Mouse (Mus musculus) heart, postnatal 0 days (tissue): ENCODE measurements at regions not wholly inside any gene's neighbourhood (a gene's known extent, or its start where the extent isn't known, plus 50 kb on each side); places are given as distances from the start of the nearest gene placed in this dataset.

Experiments
- ATAC-seq: fragments of 200-750 bp; cut with Nextera tagmentation; 2 replicates; pipeline ENCODE4 v1.8.0; 2017; ENCODE audit warnings: low read depth, moderate number of reproducible peaks, moderate library complexity; ENCODE audit not compliant: insufficient read depth
- DNase-seq: peaks from one replicate; pipeline ENCODE4 v3.0.0-alpha.2; 2016; ENCODE audit warnings: low spot score
- H3K27ac ChIP-seq: fragments of 300-500 bp; sonication (generic); 2 replicates; pipeline ENCODE4 v1.5.1; 2014; ENCODE audit warnings: low read depth, mild to moderate bottlenecking
- H3K27me3 ChIP-seq: fragments of 300-500 bp; sonication (generic); 2 replicates; pipeline ENCODE4 v1.6.1; 2014; ENCODE audit warnings: low read length, mixed read lengths; ENCODE audit not compliant: control insufficient read depth, insufficient read depth
- H3K36me3 ChIP-seq: fragments of 300-500 bp; sonication (generic); replicated peaks from 2 replicates; pipeline ENCODE4 v1.6.1; 2014; ENCODE audit warnings: low read length, mixed read lengths; ENCODE audit not compliant: control insufficient read depth, insufficient read depth
- H3K4me1 ChIP-seq: fragments of 300-500 bp; sonication (generic); 2 replicates; pipeline ENCODE4 v1.6.1; 2014; ENCODE audit warnings: antibody characterized with exemption; ENCODE audit not compliant: control insufficient read depth, insufficient read depth
- H3K4me2 ChIP-seq: fragments of 300-500 bp; sonication (generic); 2 replicates; pipeline ENCODE4 v1.6.1; 2014; ENCODE audit warnings: low read depth, mild to moderate bottlenecking, low read length, moderate library complexity
- H3K4me3 ChIP-seq: fragments of 300-500 bp; sonication (generic); 2 replicates; pipeline ENCODE4 v1.5.1; 2014; ENCODE audit warnings: low read depth, low read length
- H3K9ac ChIP-seq: fragments of 300-500 bp; sonication (generic); replicated peaks from 2 replicates; pipeline ENCODE4 v1.6.1; 2014; ENCODE audit warnings: low read depth, low read length, mixed read lengths
- H3K9me3 ChIP-seq: fragments of 300-500 bp; sonication (generic); replicated peaks from 2 replicates; pipeline ENCODE4 v1.6.1; 2016; ENCODE audit warnings: low read length; ENCODE audit not compliant: control insufficient read depth
- CTCF ChIP-seq: IDR thresholded peaks from 2 replicates; pipeline ENCODE4 v1.5.1; 2016; ENCODE audit warnings: antibody characterized with exemption, control low read depth, low read depth
- EP300 ChIP-seq: IDR thresholded peaks from 2 replicates; pipeline ENCODE4 v1.6.1; 2016; ENCODE audit warnings: antibody characterized with exemption, low read depth
- WGBS: fragments of 180-500 bp; shearing (Covaris S2); extraction: QIAGEN DNeasy Blood & Tissue Kit; methylation state at CpG from one replicate; pipeline ENCODE4 v1.1.7; 2014; 5-methylcytosine and 5-hydroxymethylcytosine counted together

DNA sequence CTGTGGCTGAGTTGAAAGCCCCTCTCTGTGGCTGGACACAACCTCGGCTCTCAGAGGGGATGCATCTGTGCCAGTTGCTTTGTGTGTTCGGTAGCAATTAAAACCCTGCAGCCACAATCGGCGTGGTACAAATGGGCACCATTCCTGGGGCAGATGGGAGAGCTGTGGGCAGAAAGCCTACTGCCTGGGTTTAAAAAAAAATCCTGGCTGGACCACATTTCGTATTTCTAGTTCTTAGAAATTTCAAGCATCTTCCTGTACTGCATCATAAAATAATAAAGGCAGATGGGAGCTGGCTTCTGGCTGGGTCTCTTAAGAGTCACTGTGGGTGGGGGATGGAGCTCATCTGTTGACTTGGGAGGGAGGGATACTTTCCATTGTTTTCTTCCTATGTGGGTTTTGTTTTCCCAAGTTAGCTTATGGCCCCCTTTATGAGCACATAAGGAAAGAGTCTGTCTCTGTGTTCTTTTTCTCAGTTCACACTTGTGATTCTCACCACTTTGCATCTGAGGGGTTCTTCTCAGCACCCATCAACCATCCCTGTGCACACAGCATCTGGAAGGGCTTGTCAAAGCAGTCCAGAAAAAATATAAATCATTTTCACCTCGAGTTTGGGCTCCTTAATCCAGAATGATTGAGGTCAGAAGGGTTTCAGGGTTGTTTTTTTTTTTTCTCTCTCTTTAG lies 80.5 kb upstream of the Pum3 start:
- TF ChIP-seq EP300 (no peak), CTCF (no peak)
- Histone ChIP-seq H3K27me3 (no peaks in the 10 kb centered on the region), H3K9ac (no peak overlapping the region), H3K36me3 (no peaks in the 10 kb centered on the region), H3K4me2 (no peak overlapping the region), H3K4me3 (no peak overlapping the region), H3K4me1 (no peaks in the 10 kb centered on the region), H3K9me3 (no peaks in the 10 kb centered on the region), H3K27ac (no peak overlapping the region)
- DNase-seq: no peak
- ATAC-seq: no peak
- WGBS: 66% methylated on average over 6 of the region's 6 CpGs

DNA sequence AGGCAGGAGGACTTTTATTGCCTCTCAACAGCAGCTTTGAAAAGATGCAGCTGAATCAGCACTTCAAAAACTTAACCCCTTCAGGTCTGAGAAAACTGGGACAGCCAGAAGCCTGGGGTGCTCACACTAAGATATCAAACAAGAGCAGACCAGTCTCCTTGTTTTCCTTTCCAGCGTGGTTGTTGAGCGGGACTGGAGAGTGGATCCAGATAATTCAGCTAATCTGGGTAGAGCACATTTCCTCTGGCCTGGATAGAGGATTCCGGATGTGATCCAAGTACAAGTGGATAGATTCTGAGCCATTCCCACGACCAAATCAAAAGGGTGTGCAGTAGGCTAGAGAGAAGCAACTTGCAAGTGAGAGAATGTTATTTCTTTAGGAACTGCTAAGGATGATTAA lies 68.7 kb upstream of the Pum3 start:
- H3K27me3 ChIP-seq: no peaks in the 10 kb centered on the region
- H3K9ac ChIP-seq: no peak overlapping the region
- TF ChIP-seq EP300 (no peak), CTCF (no peak)
- H3K4me1 ChIP-seq: no peaks in the 10 kb centered on the region
- WGBS: 65% methylated on average over 4 of the region's 4 CpGs
- no peak; the same call in 1 of the 2 replicates for ATAC-seq
- no peaks in the 10 kb centered on the region for H3K36me3 ChIP-seq
- H3K9me3 ChIP-seq: no peaks in the 10 kb centered on the region
- no peak for DNase-seq
- H3K27ac ChIP-seq: no peak overlapping the region
- no peak overlapping the region for H3K4me3 ChIP-seq
- H3K4me2 ChIP-seq: no peak overlapping the region

DNA sequence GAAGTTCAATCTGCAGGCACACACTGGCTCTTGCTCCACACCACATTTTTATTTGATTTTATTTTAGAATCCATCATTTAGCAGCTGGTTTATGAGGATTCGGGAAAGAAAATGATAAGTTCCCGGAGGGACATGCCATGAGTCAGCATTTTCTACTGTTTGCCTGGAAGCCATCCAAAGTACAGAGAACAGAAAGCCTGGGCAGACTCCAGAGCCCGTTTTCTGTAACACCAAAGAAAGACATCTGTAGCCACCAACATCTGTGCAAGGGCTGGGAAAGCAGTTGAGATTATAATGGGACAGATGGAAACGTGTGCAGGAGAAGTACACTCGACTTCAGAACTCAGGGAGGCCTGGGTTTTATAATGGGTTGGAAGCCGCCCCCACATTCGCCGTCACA lies 62.8 kb upstream of the Pum3 start:
- no peak overlapping the region for H3K4me3 ChIP-seq
- H3K4me2 ChIP-seq: no peak overlapping the region
- H3K9ac ChIP-seq: no peak overlapping the region
- ATAC-seq: no peak
- no peak overlapping the region for H3K27ac ChIP-seq
- no peaks in the 10 kb centered on the region for H3K27me3 ChIP-seq
- H3K36me3 ChIP-seq: no peaks in the 10 kb centered on the region
- no peaks in the 10 kb centered on the region for H3K4me1 ChIP-seq
- 71% methylated on average over 8 of the region's 8 CpGs for WGBS
- H3K9me3 ChIP-seq: no peaks in the 10 kb centered on the region
- TF ChIP-seq CTCF (no peak), EP300 (no peak)
- DNase-seq: no peak

DNA sequence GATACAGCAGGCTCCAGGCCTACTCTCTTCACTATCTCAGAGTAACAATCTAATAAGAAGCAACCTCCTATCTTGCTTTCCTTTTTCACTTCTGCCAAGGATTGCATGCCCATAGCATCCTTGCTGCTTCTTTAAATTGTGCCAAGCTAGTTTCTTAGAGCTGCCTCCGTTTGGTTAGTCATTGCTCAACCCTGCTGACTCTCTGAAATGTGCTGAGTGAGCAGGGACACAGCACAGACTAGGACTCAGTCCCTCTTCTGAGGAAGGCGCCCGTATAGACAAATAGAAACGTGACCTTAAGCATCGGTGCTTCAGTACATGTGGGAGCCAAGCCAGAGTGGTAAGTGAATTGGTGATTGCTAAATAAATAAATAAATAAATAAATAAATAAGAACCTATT lies 62.2 kb upstream of the Pum3 start:
- TF ChIP-seq EP300 (no peak), CTCF (no peak)
- DNase-seq (no peak), ATAC-seq (no peak)
- no peak overlapping the region for H3K4me3 ChIP-seq
- no peak overlapping the region for H3K4me2 ChIP-seq
- H3K9me3 ChIP-seq: no peaks in the 10 kb centered on the region
- no peaks in the 10 kb centered on the region for H3K36me3 ChIP-seq
- H3K4me1 ChIP-seq: no peaks in the 10 kb centered on the region
- 77% methylated on average over 5 of the region's 5 CpGs for WGBS
- no peak overlapping the region for H3K9ac ChIP-seq
- no peak overlapping the region for H3K27ac ChIP-seq
- H3K27me3 ChIP-seq: no peaks in the 10 kb centered on the region

DNA sequence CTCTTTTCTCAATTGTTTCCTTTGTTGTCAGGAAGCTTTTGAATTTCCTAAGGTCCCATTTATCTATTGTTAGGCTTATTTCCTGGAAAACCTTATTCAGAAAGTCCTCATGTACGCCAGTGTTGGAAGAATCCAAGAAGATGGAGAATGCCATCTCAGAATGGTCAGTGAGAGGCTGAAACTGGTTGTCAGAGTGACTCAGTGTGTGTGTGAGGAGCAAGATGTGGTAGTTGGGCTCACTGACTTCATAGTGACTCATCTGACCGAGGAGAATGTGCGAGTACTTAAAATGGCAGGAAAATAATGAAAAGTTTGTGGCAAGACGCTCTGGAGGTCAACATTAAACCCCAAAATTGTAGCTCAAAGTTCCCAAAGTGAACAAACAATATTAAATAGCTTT lies 59.4 kb upstream of the Pum3 start:
- no peaks in the 10 kb centered on the region for H3K9me3 ChIP-seq
- H3K4me2 ChIP-seq: no peak overlapping the region
- DNase-seq (no peak), ATAC-seq (no peak)
- no peaks in the 10 kb centered on the region for H3K4me1 ChIP-seq
- no peak overlapping the region for H3K27ac ChIP-seq
- 75% methylated on average over 4 of the region's 4 CpGs for WGBS
- no peaks in the 10 kb centered on the region for H3K27me3 ChIP-seq
- TF ChIP-seq CTCF (no peak), EP300 (no peak)
- H3K9ac ChIP-seq: no peak overlapping the region
- no peaks in the 10 kb centered on the region for H3K36me3 ChIP-seq
- H3K4me3 ChIP-seq: no peak overlapping the region
